Mouse (Mus musculus) lung, postnatal 14 days (tissue): Measurements from ENCODE around the gene Fbxo11.
A peak's percentile ranks its signal among the peaks of the same experiment; 100 is the strongest.
"Not testable (repeated sequence)": the region's sequence is repeated elsewhere in the genome, so short reads cannot be mapped to it uniquely, and the experiment has no call there.

Source experiments
- DNase-seq: peaks from one replicate; pipeline ENCODE4 v3.0.0; 2021

Fbxo11 gene

DNA sequence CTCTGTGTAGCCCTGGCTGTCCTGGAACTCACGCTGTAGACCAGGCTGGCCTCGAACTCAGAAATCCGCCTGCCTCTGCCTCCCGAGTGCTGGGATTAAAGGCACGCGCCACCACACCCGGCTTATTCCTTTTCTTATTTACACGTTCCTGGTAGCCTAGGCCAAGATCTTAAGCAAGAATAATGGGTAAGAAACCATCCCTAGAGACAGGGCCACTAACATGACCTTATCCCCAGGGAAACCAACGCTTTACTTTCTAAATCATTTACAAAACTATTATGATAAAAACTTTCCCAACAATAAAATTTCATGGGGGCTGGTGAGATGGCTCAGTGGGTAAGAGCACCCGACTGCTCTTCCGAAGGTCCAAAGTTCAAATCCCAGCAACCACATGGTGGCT lies 105.7 kb downstream of the Fbxo11 start:
- DNase-seq, result not testable (repeated sequence)

DNA sequence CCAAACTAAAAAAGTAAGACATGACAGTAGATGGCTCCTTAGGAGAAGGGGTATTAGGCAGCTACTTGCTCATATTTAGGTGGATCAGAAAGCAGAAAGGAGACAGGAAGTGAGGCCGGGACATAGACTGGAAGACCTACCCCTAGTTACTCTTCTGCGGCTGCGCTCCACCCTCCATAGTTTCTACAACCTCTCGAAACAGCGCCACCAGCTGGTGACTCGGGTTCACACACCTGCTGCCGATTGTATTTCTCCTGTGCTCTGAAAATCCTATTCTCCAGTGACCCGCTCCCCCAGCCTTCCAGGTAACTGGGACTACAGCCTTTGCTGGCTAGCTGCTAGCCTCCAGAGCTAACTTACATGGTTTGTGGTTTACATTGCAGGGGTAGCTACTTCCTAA lies 106.8 kb downstream of the Fbxo11 start:
- DNase-seq, result no peak

DNA sequence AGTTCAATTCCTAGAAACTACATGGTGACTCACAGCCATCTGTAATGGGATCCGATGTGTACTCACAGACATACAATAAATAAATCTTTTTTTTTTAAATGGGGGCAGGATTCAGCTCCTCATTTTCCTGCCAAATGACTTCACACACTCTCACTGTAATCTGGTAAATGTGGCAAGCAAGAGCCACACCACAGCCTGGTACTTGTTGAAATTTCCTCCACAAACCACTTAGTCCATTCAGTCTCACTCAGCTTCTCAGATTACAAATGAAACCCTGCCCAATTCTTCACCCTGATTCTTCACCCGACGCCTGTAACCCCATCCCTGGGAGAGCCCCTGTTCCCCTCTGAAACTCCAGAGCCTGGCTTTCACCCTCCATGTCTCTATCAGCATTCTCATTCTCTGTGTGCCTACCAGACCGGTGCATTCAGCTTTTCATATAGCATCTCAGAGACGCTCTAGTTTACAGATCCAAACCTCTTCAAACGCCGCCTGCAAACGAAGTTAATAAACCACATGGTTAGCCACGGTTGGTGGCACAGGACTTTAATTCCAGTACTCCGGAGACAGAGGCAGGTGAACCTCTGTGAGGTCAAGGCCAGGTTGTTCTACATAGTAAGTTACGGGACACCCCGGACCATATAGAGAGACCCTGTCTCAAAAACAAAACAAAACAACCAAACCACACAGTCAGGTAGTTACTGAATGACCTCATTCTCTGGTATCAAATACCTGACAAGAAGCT lies 107.8 kb downstream of the Fbxo11 start:
- DNase-seq, result no peak

DNA sequence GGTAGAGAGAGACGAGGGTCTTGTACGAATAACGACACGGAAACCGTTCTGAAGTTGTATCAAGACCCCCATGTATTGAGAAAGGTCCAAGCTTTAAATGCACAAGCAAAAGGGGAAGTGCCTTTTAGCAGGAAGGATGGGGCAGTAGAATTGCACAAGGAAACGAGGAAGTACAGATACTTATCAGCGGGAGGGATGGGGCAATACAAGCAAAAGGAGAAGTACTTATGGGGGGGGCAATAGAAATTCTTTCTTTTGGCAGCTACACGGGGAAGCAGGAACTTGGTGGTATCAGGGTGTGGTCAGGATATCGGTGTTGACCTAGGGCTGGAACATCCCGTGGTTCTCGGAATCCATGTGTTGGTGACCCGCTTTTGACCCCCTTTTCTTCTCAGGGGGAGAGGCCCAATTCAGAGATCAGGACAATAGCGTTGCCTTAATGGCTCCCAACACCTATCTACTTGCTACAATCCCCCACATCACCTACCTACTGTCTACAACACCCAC lies 110.4 kb downstream of the Fbxo11 start:
- DNase-seq, result not testable (repeated sequence)

DNA sequence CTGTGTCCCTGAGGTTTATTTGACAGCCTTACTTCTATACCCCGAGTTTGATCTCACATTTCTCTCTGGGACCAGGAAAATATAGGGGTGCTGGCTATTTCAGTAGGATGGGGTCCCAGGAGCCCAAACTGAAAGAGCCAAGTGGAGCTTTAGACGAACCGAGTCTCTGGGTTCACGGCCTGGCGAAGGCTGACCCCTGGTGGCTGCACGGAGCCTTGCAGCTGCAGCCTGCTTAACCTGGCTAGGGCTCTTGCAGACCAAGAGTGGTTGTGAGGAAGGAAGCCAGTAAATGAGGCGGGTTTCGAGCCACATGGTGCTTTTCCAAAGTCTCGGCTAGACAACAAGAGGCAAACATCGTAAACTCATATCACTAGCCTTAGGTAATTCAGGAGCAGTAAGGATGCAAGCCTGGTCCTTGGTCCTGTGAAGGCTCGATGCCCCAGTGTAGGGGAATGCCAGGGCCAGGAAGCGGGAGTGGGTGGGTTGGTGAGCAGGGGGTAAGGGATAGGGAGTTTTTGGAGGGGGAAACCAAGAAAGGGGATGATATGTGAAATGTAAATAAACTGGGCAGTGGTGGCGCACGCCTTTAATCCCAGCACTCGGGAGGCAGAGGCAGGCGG lies 116.0 kb downstream of the Fbxo11 start:
- DNase-seq, result peak; percentile 83
